Mouse (Mus musculus) brain, embryonic 14.5 days (tissue): ENCODE measurements around the gene Vgll2.

ENCODE experiments used
- CTCF ChIP-seq: fragments of 200-500 bp; IDR thresholded peaks from 2 replicates; pipeline ENCODE4 v1.5.1; 2012; ENCODE audit warnings: inconsistent platforms, mild to moderate bottlenecking, moderate library complexity, borderline replicate concordance; ENCODE audit not compliant: insufficient read depth, insufficient read length; ENCODE audit errors: extremely low read depth
- POLR2A ChIP-seq: fragments of 200-500 bp; IDR thresholded peaks from 2 replicates; pipeline ENCODE4 v1.6.1; 2012; ENCODE audit warnings: mild to moderate bottlenecking, inconsistent platforms, borderline replicate concordance; ENCODE audit not compliant: poor library complexity, insufficient read depth, insufficient read length, severe bottlenecking; ENCODE audit errors: extremely low read depth

DNA sequence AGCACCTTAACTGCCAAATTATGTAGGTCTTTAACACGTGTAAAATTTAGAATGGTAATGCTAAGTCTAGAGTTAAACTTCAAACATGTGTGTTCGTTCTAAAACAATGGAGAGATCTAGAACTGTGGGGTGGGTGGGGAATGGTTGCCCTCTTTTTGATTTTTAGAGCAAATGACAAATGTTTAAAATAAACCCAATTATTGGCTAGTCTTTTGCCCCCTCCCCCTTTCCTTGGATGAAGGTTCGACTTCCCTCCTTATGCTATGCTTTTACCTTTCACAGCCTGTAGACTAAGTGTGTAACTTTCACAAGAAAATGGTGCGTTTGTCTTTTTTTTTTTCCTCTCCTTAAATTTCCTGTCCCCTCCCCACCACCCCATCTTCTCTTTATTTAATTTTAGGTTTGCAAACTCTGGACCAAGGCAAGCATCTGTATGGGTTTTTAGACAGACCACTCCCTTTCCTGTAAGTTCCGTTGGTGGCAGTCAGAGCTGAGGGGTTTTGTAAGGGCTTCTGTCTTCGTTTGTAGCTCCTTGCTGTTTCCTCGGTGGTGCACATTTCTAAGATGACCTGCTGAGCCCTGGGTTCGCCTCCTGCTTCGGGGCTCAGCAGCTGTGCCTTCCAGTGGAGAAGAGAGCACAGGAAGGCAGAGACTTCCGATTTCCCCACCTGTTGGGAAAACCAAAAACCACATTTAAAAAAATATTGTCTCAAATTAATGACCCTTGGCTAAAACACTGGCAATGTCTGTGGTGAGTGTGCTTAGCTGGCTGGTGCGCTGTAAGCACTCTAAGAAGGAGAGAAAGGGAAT is 6.5 kb downstream of the Vgll2 start:
- no peak for TF ChIP-seq POLR2A
- TF ChIP-seq CTCF, result no peak
